ENCODE assay signal across 26 mouse cellular contexts in genomic region chr3:59181134-59181533, GRCm38 (mm10). TPM values are rescaled to one million over a fixed set of nuclear protein-coding genes. Genes with fewer than 3 reads are reported as not detected.
DNase-seq lines count a peak whose midpoint lies in the region; ATAC-seq and TF ChIP-seq lines count a peak whose summit lies in the region.
"Had no signal": no experiment of that assay in that cellular context is flagged by ENCODE, and none has a peak within 500 bp of the region (broad histone marks: within the 10 kb centered on the region; RNA-seq: fewer than 3 reads in every experiment).

No protein-coding gene starts in this region.

- peak; percentile 17; the same call in 1 of the 2 replicates for TF ChIP-seq CTCF in lung, embryonic 14.5 days (IDR thresholded peaks at IDR 0.05; ENCODE audit: low read depth)

- no peak overlapping the region for H3K27ac ChIP-seq in lung, embryonic 14.5 days (ENCODE audit: low read depth)
- H3K27ac ChIP-seq: gastrocnemius, adult 2 months; hindbrain, embryonic 12.5 days; intestine, embryonic 15.5 days; liver, embryonic 15.5 days; midbrain, embryonic 13.5 days; neural tube, embryonic 12.5 days had no signal

- no peak overlapping the region for H3K9ac ChIP-seq in lung, embryonic 14.5 days
- H3K9ac ChIP-seq: forebrain, postnatal 0 days; heart, embryonic 12.5 days; hindbrain, embryonic 12.5 days; intestine, embryonic 15.5 days; liver, embryonic 15.5 days; midbrain, embryonic 13.5 days; neural tube, embryonic 12.5 days had no signal

- DNase-seq in heart, adult 11 months: peak; percentile 85
- no peak for DNase-seq in heart, adult 8-10 months (ENCODE audit: low spot score)
- DNase-seq in lung, embryonic 14.5 days: no peak
- DNase-seq in lung, postnatal 36 days: no peak
- DNase-seq in Muller cell, postnatal 12 days (ENCODE audit: inconsistent ontology term): peak; percentile 38
- DNase-seq in cerebellum, postnatal 10 days: peak; percentile 25 to 27
- DNase-seq in urinary bladder, postnatal 36 days (ENCODE audit: low spot score in 2 of 2): no peak
- DNase-seq in urinary bladder, adult 2 months (ENCODE audit: low spot score): no peak
- DNase-seq: adrenal gland, adult 8-10 months; embryo, embryonic 11 days; forebrain, postnatal 0 days; gastrocnemius, adult 2 months; heart, postnatal 14 days; thymus, postnatal 36 days had no signal

- H3K36me3 ChIP-seq in lung, embryonic 14.5 days (ENCODE audit: insufficient read depth): no peaks in the 10 kb centered on the region
- H3K36me3 ChIP-seq: G1E; heart, embryonic 12.5 days; hindbrain, embryonic 12.5 days; intestine, embryonic 15.5 days; liver, embryonic 15.5 days; midbrain, embryonic 13.5 days; neural tube, embryonic 12.5 days had no signal

- no peaks in the 10 kb centered on the region for H3K9me3 ChIP-seq in lung, embryonic 14.5 days (ENCODE audit: low read depth, low read length)
- H3K9me3 ChIP-seq: G1E; heart, embryonic 12.5 days; hindbrain, embryonic 12.5 days; intestine, embryonic 15.5 days; liver, embryonic 15.5 days; midbrain, embryonic 13.5 days; neural tube, embryonic 12.5 days had no signal

- 66% methylated on average over 5 of the region's 5 CpGs for WGBS in lung, embryonic 14.5 days

- peak; percentile 28; the same call in 1 of the 2 replicates for ATAC-seq in lung, embryonic 14.5 days (ENCODE audit: insufficient read depth)
- ATAC-seq: CD4-positive, CD25-positive, alpha-beta regulatory T cell, adult 4 months; forebrain, postnatal 0 days; intestine, embryonic 15.5 days had no signal

- H3K4me1 ChIP-seq in lung, embryonic 14.5 days (ENCODE audit: insufficient read depth): no peaks in the 10 kb centered on the region
- H3K4me1 ChIP-seq: intestine, embryonic 15.5 days; neural tube, embryonic 12.5 days had no signal

- no peak overlapping the region for H3K4me2 ChIP-seq in lung, embryonic 14.5 days
- H3K4me2 ChIP-seq: heart, embryonic 12.5 days; hindbrain, embryonic 12.5 days; intestine, embryonic 15.5 days; liver, embryonic 15.5 days; midbrain, embryonic 13.5 days; neural tube, embryonic 12.5 days had no signal

- H3K4me3 ChIP-seq in lung, embryonic 14.5 days (ENCODE audit: low read depth, low read length): no peak overlapping the region
- H3K4me3 ChIP-seq: gastrocnemius, adult 2 months; heart, embryonic 12.5 days; hindbrain, embryonic 12.5 days; intestine, embryonic 15.5 days; liver, embryonic 15.5 days; midbrain, embryonic 13.5 days; neural tube, embryonic 12.5 days had no signal

- H3K27me3 ChIP-seq in lung, embryonic 14.5 days (ENCODE audit: insufficient read depth, low read length): no peaks in the 10 kb centered on the region
- H3K27me3 ChIP-seq: heart, embryonic 12.5 days; hindbrain, embryonic 12.5 days; intestine, embryonic 15.5 days; liver, embryonic 15.5 days; midbrain, embryonic 13.5 days; neural tube, embryonic 12.5 days had no signal

RNA-seq across cellular contexts. Expression of gene Gpr87, which starts 13.8 kb away (rescaled TPM):
- total RNA-seq in heart, adult 8-10 months (2022): not detected
- 0.22 TPM in 1 of 2 replicates, not detected in the other for polyA plus RNA-seq in lung, embryonic 14.5 days (2014; fragmentation: Nextera tagmentation; extraction: Ambion mirVana)
- polyA plus RNA-seq in urinary bladder, adult 2 months (2012; rRNA removed): 13.8 and 20.4 TPM in 2 replicates
- total RNA-seq: adrenal gland, adult 8-10 months; forebrain, postnatal 0 days; gastrocnemius, adult 2 months; heart, postnatal 14 days; layer of hippocampus, postnatal 25 days; left cerebral cortex, postnatal 14 days; megakaryocyte, adult 5-6 weeks had no signal
- polyA plus RNA-seq: CD4-positive, CD25-positive, alpha-beta regulatory T cell, adult 4 months; forebrain, postnatal 0 days; G1E; hindbrain, embryonic 12.5 days; intestine, embryonic 15.5 days; large intestine, adult 2 months; liver, embryonic 15.5 days had no signal

RNA-seq across cellular contexts. Expression of gene P2ry14, which starts 27.7 kb away (rescaled TPM):
- 1 to 10 TPM; 2.0 to 4.6 (median 2.9) TPM for total RNA-seq in heart, adult 8-10 months (2022)
- 11.7 and 14.7 TPM in 2 replicates for polyA plus RNA-seq in lung, embryonic 14.5 days (2014; fragmentation: Nextera tagmentation; extraction: Ambion mirVana)
- 2.0 and 2.8 TPM in 2 replicates for polyA plus RNA-seq in urinary bladder, adult 2 months (2012; rRNA removed)
- polyA plus RNA-seq: G1E had no signal

RNA-seq across cellular contexts. Expression of gene P2ry13, which starts 29.5 kb away (rescaled TPM):
- 1 to 10 TPM in 1 of 4 experiments, under 1 TPM in 3; 0.49 to 1.4 (median 0.76) TPM for total RNA-seq in heart, adult 8-10 months (2022)
- 1.3 and 1.5 TPM in 2 replicates for polyA plus RNA-seq in lung, embryonic 14.5 days (2014; fragmentation: Nextera tagmentation; extraction: Ambion mirVana)
- polyA plus RNA-seq in urinary bladder, adult 2 months (2012; rRNA removed): 3.3 and 4.3 TPM in 2 replicates
- polyA plus RNA-seq: G1E had no signal

Comparison
In these comparisons a context has a peak if more than half of its experiments do, and no peak if none do; other contexts are left out.
1. DNase-seq: peak in heart, adult 11 months (single experiment), Muller cell, postnatal 12 days (single experiment) and cerebellum, postnatal 10 days (2 of 2); none in heart, adult 8-10 months (single experiment), lung, embryonic 14.5 days (single experiment), lung, postnatal 36 days (single experiment), urinary bladder, postnatal 36 days (0 of 2) and urinary bladder, adult 2 months (single experiment).
2. RNA of gene Gpr87, which starts 13.8 kb away (polyA plus RNA-seq): 13.8 to 20.4 TPM in urinary bladder, adult 2 months; 0.22 TPM in lung, embryonic 14.5 days; every median in the first group is over 10 times any median in the second.